Mouse (Mus musculus): ENCODE results near the gene Nr2e1.

Nr2e1 gene

GRCm38 (mm10) chr10:42587961-42588750 lies 4.7 kb upstream of the Nr2e1 start:
- DNase-seq (ENCODE audit: low spot score in 2 of 2), result no peak

- DNase-seq (ENCODE audit: low spot score in 2 of 2), result no peak
Observed at GRCm38 (mm10) chr10:42585596-42586305, 2.3 kb upstream of the Nr2e1 start.

- DNase-seq (ENCODE audit: low spot score in 2 of 2), result no peak
Observed at GRCm38 (mm10) chr10:42585156-42585555, 1.7 kb upstream of the Nr2e1 start.

- no peak for DNase-seq (ENCODE audit: low spot score in 2 of 2)
Observed at GRCm38 (mm10) chr10:42584436-42584983, 1.1 kb upstream of the Nr2e1 start.

GRCm38 (mm10) chr10:42583902-42584435 lies 537 bp upstream of the Nr2e1 start:
- DNase-seq (ENCODE audit: low spot score in 2 of 2), result no peak

GRCm38 (mm10) chr10:42582566-42583110 lies 794 bp downstream of the Nr2e1 start:
- DNase-seq (ENCODE audit: low spot score in 2 of 2), result no peak

- DNase-seq (ENCODE audit: low spot score in 2 of 2), result no peak
Observed at GRCm38 (mm10) chr10:42581694-42582565, 1.5 kb downstream of the Nr2e1 start.

GRCm38 (mm10) chr10:42580951-42581277 lies 2.5 kb downstream of the Nr2e1 start:
- DNase-seq (ENCODE audit: low spot score in 2 of 2), result no peak

GRCm38 (mm10) chr10:42580131-42580950 lies 3.1 kb downstream of the Nr2e1 start:
- DNase-seq (ENCODE audit: low spot score in 2 of 2), result no peak

- no peak for DNase-seq (ENCODE audit: low spot score in 2 of 2)
Observed at GRCm38 (mm10) chr10:42579475-42580130, 3.8 kb downstream of the Nr2e1 start.

- DNase-seq (ENCODE audit: low spot score in 2 of 2), result no peak
Observed at GRCm38 (mm10) chr10:42578698-42579474, 4.5 kb downstream of the Nr2e1 start.

GRCm38 (mm10) chr10:42578281-42578675 lies 5.2 kb downstream of the Nr2e1 start:
- no peak for DNase-seq (ENCODE audit: low spot score in 2 of 2)

- DNase-seq (ENCODE audit: low spot score in 2 of 2), result no peak
Observed at GRCm38 (mm10) chr10:42577525-42578280, 5.7 kb downstream of the Nr2e1 start.

- no peak for DNase-seq (ENCODE audit: low spot score in 2 of 2)
Observed at GRCm38 (mm10) chr10:42574639-42575038, 8.8 kb downstream of the Nr2e1 start.

GRCm38 (mm10) chr10:42572971-42573370 lies 10.5 kb downstream of the Nr2e1 start:
- no peak for DNase-seq (ENCODE audit: low spot score in 2 of 2)

GRCm38 (mm10) chr10:42572567-42572966 lies 10.9 kb downstream of the Nr2e1 start:
- no peak for DNase-seq (ENCODE audit: low spot score in 2 of 2)

- no peak for DNase-seq (ENCODE audit: low spot score in 2 of 2)
Observed at GRCm38 (mm10) chr10:42562272-42562671, 21.2 kb downstream of the Nr2e1 start.

- no peak for DNase-seq (ENCODE audit: low spot score in 2 of 2)
Observed at GRCm38 (mm10) chr10:42559581-42560200, 23.7 kb downstream of the Nr2e1 start.

All from spleen, postnatal 36 days (tissue).